Mouse (Mus musculus) forebrain, embryonic 14.5 days (tissue): Measurements from ENCODE around the gene Ttll10. TPM values are rescaled to one million over a fixed set of nuclear protein-coding genes. Genes with fewer than 3 reads are reported as not detected.

ENCODE experiments used
- ATAC-seq: fragments of 200-750 bp; cut with Nextera tagmentation; 2 replicates; pipeline ENCODE4 v1.8.0; 2017; ENCODE audit warnings: mild to moderate bottlenecking, moderate library complexity
- DNase-seq: peaks from one replicate; pipeline ENCODE4 v3.0.0-alpha.2; 2015; ENCODE audit warnings: low spot score
- H3K27ac ChIP-seq: fragments of 300-500 bp; sonication (generic); 2 replicates; pipeline ENCODE4 v1.5.1; 2014; ENCODE audit warnings: low read depth, mild to moderate bottlenecking, control low read depth, low read length, moderate library complexity
- H3K27me3 ChIP-seq: fragments of 300-500 bp; sonication (generic); replicated peaks from 2 replicates; pipeline ENCODE4 v1.6.1; 2014; ENCODE audit warnings: low read length, control low read depth, mixed read lengths; ENCODE audit not compliant: control insufficient read depth, insufficient read depth
- H3K36me3 ChIP-seq: fragments of 300-500 bp; sonication (generic); 2 replicates; pipeline ENCODE4 v1.6.1; 2014; ENCODE audit warnings: low read length, control low read depth; ENCODE audit not compliant: control insufficient read depth, insufficient read depth
- H3K4me1 ChIP-seq: fragments of 300-500 bp; sonication (generic); 2 replicates; pipeline ENCODE4 v1.6.1; 2014; ENCODE audit warnings: antibody characterized with exemption, low read length, control low read depth; ENCODE audit not compliant: control insufficient read depth, insufficient read depth
- H3K4me2 ChIP-seq: fragments of 300-500 bp; sonication (generic); 2 replicates; pipeline ENCODE4 v1.6.1; 2014; ENCODE audit warnings: mild to moderate bottlenecking, control low read depth, low read length
- H3K4me3 ChIP-seq: fragments of 300-500 bp; sonication (generic); 2 replicates; pipeline ENCODE4 v1.5.1; 2014; ENCODE audit warnings: low read depth, low read length, control low read depth
- H3K9ac ChIP-seq: fragments of 300-500 bp; sonication (generic); 2 replicates; pipeline ENCODE4 v1.6.1; 2014; ENCODE audit warnings: mild to moderate bottlenecking, low read length, control low read depth, moderate library complexity
- H3K9me3 ChIP-seq: fragments of 300-500 bp; sonication (generic); replicated peaks from 2 replicates; pipeline ENCODE4 v1.6.1; 2016; ENCODE audit warnings: low read length, control low read depth, mixed read lengths; ENCODE audit not compliant: control insufficient read depth
- WGBS: fragments of 180-500 bp; shearing (Covaris S2); extraction: QIAGEN DNeasy Blood & Tissue Kit; methylation state at CpG from one replicate; pipeline ENCODE4 v1.1.7; 2014; 5-methylcytosine and 5-hydroxymethylcytosine counted together
- polyA plus RNA-seq: library from polyadenylated mRNA; unstranded; fragments of >200 nt; fragmentation: Nextera tagmentation; extraction: Ambion mirVana; gene quantifications from 2 replicates; pipeline ENCODE4 v1.2.1, GENCODE M21; 2014

Gene Ttll10
- polyA plus RNA-seq, 1 experiment from 2014 or later: not detected

GRCm38 (mm10) chr4:156034901-156035300 lies 24.3 kb downstream of the Ttll10 start:
- no peaks in the 10 kb centered on the region for H3K36me3 ChIP-seq
- 3% methylated on average over 25 of the region's 25 CpGs for WGBS
- H3K9ac ChIP-seq: peak overlapping the region; percentile 35; the same call in 1 of the 2 replicates
- DNase-seq (no peak), ATAC-seq (no peak)
- no peaks in the 10 kb centered on the region for H3K9me3 ChIP-seq
- peak overlapping the region; percentile 15; the same call in 1 of the 2 replicates for H3K4me3 ChIP-seq
- H3K4me1 ChIP-seq: peaks cover 8% of the 10 kb centered on the region
- peaks cover 22% of the 10 kb centered on the region for H3K27me3 ChIP-seq
- peak overlapping the region; percentile 43 for H3K4me2 ChIP-seq
- no peak overlapping the region for H3K27ac ChIP-seq

DNA sequence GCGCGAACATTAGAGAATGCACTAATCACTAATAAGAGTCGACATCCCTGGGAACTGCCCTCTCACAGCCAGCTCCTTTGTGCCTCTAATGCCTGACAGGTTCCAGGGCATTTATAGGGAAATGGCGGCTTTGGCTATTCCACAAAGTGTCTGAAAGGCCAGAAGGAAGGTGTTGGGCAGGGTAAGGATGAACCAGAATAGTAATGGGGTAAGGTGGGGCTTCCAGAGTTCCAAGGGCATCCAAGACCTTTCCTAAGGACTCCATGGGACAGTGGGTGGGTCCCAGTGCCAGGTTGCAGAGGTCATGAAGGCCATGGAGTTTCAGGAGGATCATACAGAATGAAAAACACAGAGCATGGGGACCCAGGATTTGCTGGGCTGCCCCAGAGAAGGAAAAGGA lies 24.9 kb downstream of the Ttll10 start:
- no peaks in the 10 kb centered on the region for H3K9me3 ChIP-seq
- no peak overlapping the region for H3K27ac ChIP-seq
- no peak overlapping the region for H3K4me2 ChIP-seq
- H3K4me1 ChIP-seq: peaks cover 8% of the 10 kb centered on the region
- peaks cover 22% of the 10 kb centered on the region for H3K27me3 ChIP-seq
- no peaks in the 10 kb centered on the region for H3K36me3 ChIP-seq
- WGBS: 54% methylated on average over 4 of the region's 4 CpGs
- 0 out of 2 replicates have a peak overlapping the region, but pooled peaks have one; percentile 15 for H3K4me3 ChIP-seq
- no peak for DNase-seq
- H3K9ac ChIP-seq: no peak overlapping the region
- no peak for ATAC-seq

DNA sequence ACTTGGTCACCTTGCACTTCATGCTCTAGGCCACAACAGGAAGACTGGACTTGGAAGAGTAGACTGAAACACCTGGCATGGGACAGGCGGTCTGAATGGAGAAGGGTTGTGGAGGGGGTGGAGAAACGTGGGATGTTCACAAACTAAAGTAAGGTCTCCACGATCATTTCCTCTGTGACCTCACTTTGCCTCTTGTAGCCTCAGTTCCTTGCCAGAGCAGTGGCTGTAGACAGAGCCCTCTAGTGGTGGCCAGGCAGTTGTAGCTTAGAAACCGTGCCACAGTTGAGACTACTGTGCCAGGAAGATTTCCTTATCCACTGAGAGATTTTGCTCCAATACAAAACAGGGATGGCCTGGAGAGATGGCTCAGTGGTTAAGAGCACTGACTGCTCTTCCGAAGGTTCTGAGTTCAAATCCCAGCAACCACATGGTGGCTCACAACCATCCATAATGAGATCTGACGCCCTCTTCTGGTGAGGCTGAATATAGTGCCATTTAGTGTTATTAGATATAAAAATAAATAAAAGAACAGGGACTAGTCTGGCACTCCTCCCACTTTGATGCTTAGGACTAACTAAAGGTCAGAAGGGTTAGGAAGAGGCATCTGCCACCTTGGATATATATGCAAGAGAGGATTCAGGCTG lies 25.6 kb downstream of the Ttll10 start:
- H3K4me2 ChIP-seq: no peak overlapping the region
- H3K9me3 ChIP-seq: no peaks in the 10 kb centered on the region
- H3K36me3 ChIP-seq: no peaks in the 10 kb centered on the region
- no peak overlapping the region for H3K9ac ChIP-seq
- DNase-seq (peak; percentile 51), ATAC-seq (no peak)
- peaks cover 8% of the 10 kb centered on the region for H3K4me1 ChIP-seq
- H3K4me3 ChIP-seq: no peak overlapping the region
- peaks cover 22% of the 10 kb centered on the region for H3K27me3 ChIP-seq
- 53% methylated on average over 6 of the region's 6 CpGs for WGBS
- no peak overlapping the region for H3K27ac ChIP-seq

- DNase-seq: no peak
- Histone ChIP-seq H3K27me3 (peaks cover 22% of the 10 kb centered on the region), H3K9me3 (no peaks in the 10 kb centered on the region), H3K36me3 (0 out of 2 replicates have a peak, but pooled peaks cover 3% of the 10 kb centered on the region), H3K27ac (no peak overlapping the region), H3K4me2 (no peak overlapping the region), H3K9ac (no peak overlapping the region), H3K4me3 (no peak overlapping the region), H3K4me1 (peaks cover 8% of the 10 kb centered on the region)
- no peak for ATAC-seq
- 92% methylated on average over 4 of the region's 4 CpGs for WGBS
Observed at GRCm38 (mm10) chr4:156032856-156033255, 26.4 kb downstream of the Ttll10 start.

DNA sequence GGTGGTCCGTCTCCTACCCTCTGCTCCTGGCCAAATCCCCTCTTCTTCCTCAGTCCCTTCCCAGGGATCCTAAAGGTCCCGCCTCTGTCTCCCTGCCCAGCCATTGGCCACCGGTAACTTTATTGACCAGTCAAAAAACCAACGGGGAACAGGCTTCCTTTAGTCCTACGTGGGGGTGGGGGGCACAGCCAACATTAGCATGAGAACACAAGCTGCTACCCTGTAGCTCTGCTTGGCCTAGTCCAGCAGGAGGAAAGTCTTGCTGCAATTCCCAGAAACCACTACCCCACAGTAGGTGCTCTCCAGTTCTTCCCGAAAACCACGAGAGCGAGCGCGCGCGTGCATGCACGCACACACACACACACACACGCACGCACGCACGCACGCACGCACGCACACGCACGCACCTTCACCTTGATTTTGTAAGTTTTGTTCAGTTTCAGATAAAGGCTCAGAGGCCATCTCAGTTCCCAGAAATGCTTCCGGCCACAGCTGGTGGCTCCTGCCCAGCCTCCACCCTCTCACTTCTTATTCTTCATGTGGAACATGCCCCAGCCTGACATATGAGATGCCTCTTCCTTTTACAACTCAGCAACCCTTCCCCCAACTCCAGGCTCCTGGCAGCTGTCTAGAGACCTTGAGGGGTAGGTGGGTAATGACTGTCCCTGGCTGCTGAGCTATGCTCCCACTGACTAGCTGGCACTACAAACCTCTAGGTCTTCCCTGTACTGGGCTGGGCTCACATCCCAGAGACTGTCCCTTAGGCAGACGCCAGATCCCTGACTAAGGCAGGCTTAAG lies 27.4 kb downstream of the Ttll10 start:
- Histone ChIP-seq H3K27ac (peak overlapping the region; percentile 79; the same call in 1 of the 2 replicates), H3K27me3 (peaks cover 22% of the 10 kb centered on the region), H3K36me3 (0 out of 2 replicates have a peak, but pooled peaks cover 4% of the 10 kb centered on the region), H3K4me3 (peak overlapping the region; percentile 35), H3K4me1 (peaks cover 8% of the 10 kb centered on the region), H3K4me2 (peak overlapping the region; percentile 60), H3K9me3 (no peaks in the 10 kb centered on the region), H3K9ac (peak overlapping the region; percentile 61)
- DNase-seq (peak; percentile 90), ATAC-seq (peak; percentile 90)
- 2% methylated on average over 24 of the region's 24 CpGs for WGBS

GRCm38 (mm10) chr4:156031255-156031592 lies 28.0 kb downstream of the Ttll10 start:
- peak overlapping the region; percentile 35 for H3K4me3 ChIP-seq
- 5% methylated on average over 7 of the region's 7 CpGs for WGBS
- H3K36me3 ChIP-seq: 0 out of 2 replicates have a peak, but pooled peaks cover 4% of the 10 kb centered on the region
- no peaks in the 10 kb centered on the region for H3K9me3 ChIP-seq
- peak overlapping the region; percentile 60 for H3K4me2 ChIP-seq
- DNase-seq: no peak
- peak overlapping the region; percentile 79 for H3K27ac ChIP-seq
- peaks cover 8% of the 10 kb centered on the region for H3K4me1 ChIP-seq
- peak; percentile 25; the same call in 1 of the 2 replicates for ATAC-seq
- H3K9ac ChIP-seq: peak overlapping the region; percentile 61
- H3K27me3 ChIP-seq: peaks cover 21% of the 10 kb centered on the region

- H3K4me2 ChIP-seq: peak overlapping the region; percentile 60
- DNase-seq (no peak), ATAC-seq (no peak)
- H3K4me1 ChIP-seq: peaks cover 8% of the 10 kb centered on the region
- 0 out of 2 replicates have a peak, but pooled peaks cover 4% of the 10 kb centered on the region for H3K36me3 ChIP-seq
- no peaks in the 10 kb centered on the region for H3K9me3 ChIP-seq
- H3K27ac ChIP-seq: peak overlapping the region; percentile 79; the same call in 1 of the 2 replicates
- WGBS: 69% methylated on average over 9 of the region's 9 CpGs
- H3K9ac ChIP-seq: peak overlapping the region; percentile 61
- H3K27me3 ChIP-seq: peaks cover 16% of the 10 kb centered on the region
- peak overlapping the region; percentile 35 for H3K4me3 ChIP-seq
Observed at GRCm38 (mm10) chr4:156030651-156031118, 28.5 kb downstream of the Ttll10 start.

DNA sequence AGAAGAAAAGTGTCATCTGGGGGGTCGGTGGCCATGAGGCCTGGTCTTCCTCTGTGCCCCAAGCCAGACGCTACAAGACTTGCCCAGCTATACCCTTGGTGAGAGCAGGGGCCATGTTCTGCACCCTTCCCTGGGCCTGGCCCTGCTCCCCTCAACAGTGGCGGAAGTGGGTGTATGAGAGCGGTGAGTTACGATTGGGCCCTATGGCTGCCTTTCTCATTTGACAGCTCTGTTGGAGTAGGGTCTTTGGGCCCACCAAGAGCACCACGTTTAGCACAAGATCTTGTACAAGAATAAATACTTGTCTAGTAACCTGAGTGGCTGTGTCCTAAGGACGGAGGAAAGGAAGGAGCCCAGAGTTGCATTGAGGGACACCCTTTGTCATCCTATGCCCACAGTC lies 30.6 kb downstream of the Ttll10 start:
- 91% methylated on average over 7 of the region's 7 CpGs for WGBS
- H3K27me3 ChIP-seq: no peaks in the 10 kb centered on the region
- H3K27ac ChIP-seq: no peak overlapping the region
- peaks cover 8% of the 10 kb centered on the region for H3K4me1 ChIP-seq
- no peaks in the 10 kb centered on the region for H3K9me3 ChIP-seq
- H3K4me2 ChIP-seq: no peak overlapping the region
- DNase-seq (no peak), ATAC-seq (no peak)
- H3K9ac ChIP-seq: no peak overlapping the region
- H3K4me3 ChIP-seq: no peak overlapping the region
- H3K36me3 ChIP-seq: 0 out of 2 replicates have a peak, but pooled peaks cover 4% of the 10 kb centered on the region
